Mouse (Mus musculus) inflammation-experienced regulatory T-cells (primary cell): ENCODE measurements around the gene Slc16a1. TPM values are rescaled to one million over a fixed set of nuclear protein-coding genes. Genes with fewer than 3 reads are reported as not detected.

Experiments
- polyA plus RNA-seq, 2 experiments: library from polyadenylated mRNA; unstranded; fragments of 100-300 nt; shearing (Covaris generic); gene quantifications; one replicate each; pipeline ENCODE4 v1.2.1; 2017

Gene Slc16a1
- 10 to 100 TPM; 18.7 to 21.4 TPM for polyA plus RNA-seq

DNA sequence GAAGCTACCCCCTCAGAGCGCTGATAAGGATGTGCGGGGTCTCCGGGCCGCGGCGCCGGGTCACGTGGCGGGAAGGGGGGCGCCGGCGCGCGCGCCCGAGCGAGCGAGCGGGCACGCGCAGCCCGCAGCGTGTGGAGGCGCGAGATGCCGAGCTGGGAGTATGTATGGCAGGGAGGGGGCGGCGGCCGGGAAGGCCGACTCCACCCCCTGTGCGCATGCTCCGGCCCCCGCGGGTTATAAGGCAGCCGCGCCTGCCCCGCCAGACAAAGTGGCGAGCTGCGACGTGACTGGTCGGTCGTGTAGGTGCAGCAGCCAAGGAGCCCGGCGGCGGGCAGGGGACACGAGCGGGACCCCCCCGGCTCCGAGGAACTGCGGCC lies at the start of gene Slc16a1:
Gene Slc16a1, plus strand, starts transcription at position 266 of the 377 bp plus-strand sequence.

Other genes starting within 250 kb of the Slc16a1 start
- 10 to 100 TPM; 27.0 to 32.3 TPM for gene Lrig2, start 126.8 kb upstream of the Slc16a1 start, polyA plus RNA-seq
- 10 to 100 TPM; 63.9 to 68.3 TPM for gene Ppm1j, start 142.4 kb downstream of the Slc16a1 start, polyA plus RNA-seq
- 1 to 10 TPM; 1.6 to 3.6 TPM for gene Fam19a3, start 143.2 kb downstream of the Slc16a1 start, polyA plus RNA-seq
- gene Rhoc, start 149.7 kb downstream of the Slc16a1 start, polyA plus RNA-seq, result 10 to 100 TPM; 13.3 to 13.6 TPM
- 10 to 100 TPM; 33.0 to 43.4 TPM for gene Mov10, start 179.9 kb downstream of the Slc16a1 start, polyA plus RNA-seq
- gene St7l, start 225.3 kb downstream of the Slc16a1 start, polyA plus RNA-seq, result 10 to 100 TPM; 45.8 to 57.4 TPM
- 100 to 1,000 TPM; 426 to 482 TPM for gene Capza1, start 225.8 kb downstream of the Slc16a1 start, polyA plus RNA-seq